Comparison of ENCODE assay signal across 24 mouse cellular contexts in the genomic region with DNA sequence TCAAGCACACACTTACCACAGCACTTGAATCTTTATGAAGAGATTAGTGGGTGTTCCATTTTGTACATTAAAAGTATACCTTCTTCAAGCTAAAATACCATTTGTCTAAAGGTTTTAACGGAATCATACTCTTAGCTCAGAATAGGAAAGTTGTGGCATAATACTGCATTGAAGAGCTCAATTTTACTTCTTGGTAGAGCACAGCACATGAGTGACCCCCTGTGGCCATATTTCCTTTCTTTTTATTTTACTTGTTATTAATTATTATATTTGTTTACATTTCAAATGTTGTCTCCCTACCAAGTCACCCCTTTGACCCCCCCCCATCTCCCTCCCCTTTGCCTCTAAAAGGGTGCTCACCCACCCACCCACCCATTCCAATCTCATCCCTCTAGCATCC. TPM values are rescaled to one million over a fixed set of nuclear protein-coding genes. Genes with fewer than 3 reads are reported as not detected.
DNase-seq lines count a peak whose midpoint lies in the region; ATAC-seq and TF ChIP-seq lines count a peak whose summit lies in the region.
"Had no signal": no experiment of that assay in that cellular context is flagged by ENCODE, and none has a peak within 500 bp of the region (broad histone marks: within the 10 kb centered on the region; RNA-seq: fewer than 3 reads in every experiment).

No protein-coding gene starts in this region.

- peak; percentile 7 for DNase-seq in gastrocnemius, adult 18-20 months (ENCODE audit: low spot score)
- no peak for DNase-seq in gastrocnemius, postnatal 10 days
- no peak for DNase-seq in liver, embryonic 14.5 days (ENCODE audit: low read depth in 3 of 3, low spot score in 3 of 3)
- DNase-seq in 416B (ENCODE audit: low read depth): peak; percentile 72
- peak; percentile 50 for DNase-seq in induced T-regulatory cell, adult 2 months (ENCODE audit: low read depth)
- DNase-seq in adrenal gland, postnatal 4 days (ENCODE audit: low spot score in 2 of 2): no peak
- DNase-seq in hindbrain, postnatal 0 days (ENCODE audit: low spot score): no peak
- DNase-seq: adrenal gland, postnatal 25 days; cerebellum, postnatal 10 days; kidney, adult 2 months; kidney, postnatal 36 days; left cerebral cortex, postnatal 4 days had no signal

- no peaks in the 10 kb centered on the region for H3K9me3 ChIP-seq in liver, embryonic 14.5 days (ENCODE audit: control insufficient read depth, low read length)
- no peaks in the 10 kb centered on the region for H3K9me3 ChIP-seq in liver, embryonic 12.5 days (replicated peaks)
- no peaks in the 10 kb centered on the region for H3K9me3 ChIP-seq in hindbrain, postnatal 0 days (ENCODE audit: low read length)
- H3K9me3 ChIP-seq: embryonic facial prominence, embryonic 12.5 days; heart, embryonic 15.5 days; hindbrain, embryonic 12.5 days; midbrain, embryonic 10.5 days had no signal

- no peak overlapping the region for H3K4me3 ChIP-seq in liver, embryonic 14.5 days (ENCODE audit: insufficient read depth in 1 of 2, low read depth in 2 of 2, low read length in 2 of 2)
- no peak overlapping the region for H3K4me3 ChIP-seq in liver, embryonic 12.5 days
- no peak overlapping the region for H3K4me3 ChIP-seq in hindbrain, postnatal 0 days (ENCODE audit: low read length)
- H3K4me3 ChIP-seq: embryonic facial prominence, embryonic 12.5 days; heart, embryonic 15.5 days; hindbrain, embryonic 12.5 days; midbrain, embryonic 10.5 days had no signal

- 0 out of 2 replicates have a peak, but pooled peaks have one; percentile 6 for TF ChIP-seq CTCF in liver, embryonic 14.5 days (IDR thresholded peaks at IDR 0.05; ENCODE audit: low read depth)
- TF ChIP-seq CTCF in hindbrain, postnatal 0 days (IDR thresholded peaks at IDR 0.05; ENCODE audit: low read depth): no peak; the same call in 1 of the 2 replicates

- no peak overlapping the region for H3K9ac ChIP-seq in liver, embryonic 14.5 days (replicated peaks)
- H3K9ac ChIP-seq in liver, embryonic 12.5 days: no peak overlapping the region
- H3K9ac ChIP-seq in hindbrain, postnatal 0 days (replicated peaks; ENCODE audit: low read length): no peak overlapping the region
- H3K9ac ChIP-seq: embryonic facial prominence, embryonic 12.5 days; heart, embryonic 15.5 days; hindbrain, embryonic 12.5 days had no signal

- no peak overlapping the region for H3K27ac ChIP-seq in liver, embryonic 14.5 days
- no peak overlapping the region for H3K27ac ChIP-seq in liver, embryonic 12.5 days
- no peak overlapping the region for H3K27ac ChIP-seq in hindbrain, postnatal 0 days
- H3K27ac ChIP-seq: embryonic facial prominence, embryonic 12.5 days; heart, embryonic 15.5 days; hindbrain, embryonic 12.5 days; midbrain, embryonic 10.5 days had no signal

- WGBS in liver, embryonic 14.5 days (ENCODE audit: insufficient replicate concordance): 49% methylated on average over 1 of the region's 1 CpGs
- WGBS in liver, embryonic 12.5 days (ENCODE audit: insufficient replicate concordance): 46% methylated on average over 1 of the region's 1 CpGs
- 92% methylated on average over 1 of the region's 1 CpGs for WGBS in hindbrain, postnatal 0 days

- TF ChIP-seq EP300 in liver, embryonic 14.5 days (IDR thresholded peaks at IDR 0.05; ENCODE audit: low read depth): no peak

- H3K4me2 ChIP-seq in liver, embryonic 14.5 days (ENCODE audit: low read depth): no peak overlapping the region
- H3K4me2 ChIP-seq in liver, embryonic 12.5 days: no peak overlapping the region
- H3K4me2 ChIP-seq in hindbrain, postnatal 0 days (ENCODE audit: low read depth, low read length): no peak overlapping the region
- H3K4me2 ChIP-seq: embryonic facial prominence, embryonic 12.5 days; heart, embryonic 15.5 days; hindbrain, embryonic 12.5 days had no signal

- no peaks in the 10 kb centered on the region for H3K27me3 ChIP-seq in liver, embryonic 14.5 days (ENCODE audit: control insufficient read depth, insufficient read depth, low read length)
- no peaks in the 10 kb centered on the region for H3K27me3 ChIP-seq in liver, embryonic 12.5 days (replicated peaks)
- no peaks in the 10 kb centered on the region for H3K27me3 ChIP-seq in hindbrain, postnatal 0 days (ENCODE audit: insufficient read depth, low read length)
- H3K27me3 ChIP-seq: embryonic facial prominence, embryonic 12.5 days; heart, embryonic 15.5 days; hindbrain, embryonic 12.5 days had no signal

- no peaks in the 10 kb centered on the region for H3K4me1 ChIP-seq in liver, embryonic 14.5 days (replicated peaks; ENCODE audit: control insufficient read depth in 2 of 2, insufficient read depth in 2 of 2, low read length in 1 of 2)
- H3K4me1 ChIP-seq in liver, embryonic 12.5 days: no peaks in the 10 kb centered on the region
- H3K4me1 ChIP-seq in hindbrain, postnatal 0 days (ENCODE audit: insufficient read depth, low read length): no peaks in the 10 kb centered on the region
- H3K4me1 ChIP-seq: embryonic facial prominence, embryonic 12.5 days; heart, embryonic 15.5 days; hindbrain, embryonic 12.5 days; midbrain, embryonic 10.5 days had no signal

- no peaks in the 10 kb centered on the region for H3K36me3 ChIP-seq in liver, embryonic 14.5 days (replicated peaks; ENCODE audit: control insufficient read depth, insufficient read depth, low read depth)
- no peaks in the 10 kb centered on the region for H3K36me3 ChIP-seq in liver, embryonic 12.5 days
- no peaks in the 10 kb centered on the region for H3K36me3 ChIP-seq in hindbrain, postnatal 0 days (ENCODE audit: insufficient read depth, low read length)
- H3K36me3 ChIP-seq: embryonic facial prominence, embryonic 12.5 days; heart, embryonic 15.5 days; hindbrain, embryonic 12.5 days; midbrain, embryonic 10.5 days had no signal

- ATAC-seq in liver, embryonic 14.5 days (ENCODE audit: insufficient read depth): no peak
- no peak for ATAC-seq in liver, embryonic 12.5 days
- no peak for ATAC-seq in hindbrain, postnatal 0 days

RNA-seq across cellular contexts. Expression of gene Il20ra, which starts 39.2 kb away (rescaled TPM):
- not detected for total RNA-seq in gastrocnemius, adult 18-20 months (2021)
- not detected for total RNA-seq in gastrocnemius, postnatal 10 days (2021)
- polyA plus RNA-seq in liver, embryonic 14.5 days (2012; rRNA removed): 0.06 TPM in 1 of 2 replicates, not detected in the other
- polyA plus RNA-seq in liver, embryonic 14.5 days (2014; fragmentation: Nextera tagmentation; extraction: Ambion mirVana): 0.10 TPM in 1 of 2 replicates, not detected in the other
- 0.33 and 0.37 TPM in 2 replicates for polyA plus RNA-seq in liver, embryonic 12.5 days (2016; fragmentation: Nextera tagmentation; extraction: Ambion mirVana)
- 1 to 10 TPM; 5.1 to 7.1 TPM for total RNA-seq in adrenal gland, postnatal 4 days (2021)
- 0.11 and 1.1 TPM in 2 replicates for total RNA-seq in hindbrain, postnatal 0 days (2014; rRNA removed)
- polyA plus RNA-seq in hindbrain, postnatal 0 days (2015; fragmentation: Nextera tagmentation; extraction: Ambion mirVana): 0.67 and 0.71 TPM in 2 replicates
- total RNA-seq: layer of hippocampus, postnatal 25 days; left cerebral cortex, postnatal 4 days; neutrophil, adult 5-6 weeks had no signal
- polyA plus RNA-seq: C2C12; heart, embryonic 15.5 days; spleen, adult 2 months had no signal

RNA-seq across cellular contexts. Expression of gene Il22ra2, which starts 51.3 kb away (rescaled TPM):
- total RNA-seq in gastrocnemius, adult 18-20 months (2021): not detected
- not detected for total RNA-seq in gastrocnemius, postnatal 10 days (2021)
- polyA plus RNA-seq in liver, embryonic 14.5 days (2012; rRNA removed): 0.01 and 0.03 TPM in 2 replicates
- polyA plus RNA-seq in liver, embryonic 14.5 days (2014; fragmentation: Nextera tagmentation; extraction: Ambion mirVana): 0.08 and 0.18 TPM in 2 replicates
- polyA plus RNA-seq in liver, embryonic 12.5 days (2016; fragmentation: Nextera tagmentation; extraction: Ambion mirVana): not detected in 2 replicates
- total RNA-seq in adrenal gland, postnatal 4 days (2021): not detected
- not detected in 2 replicates for total RNA-seq in hindbrain, postnatal 0 days (2014; rRNA removed)
- polyA plus RNA-seq in hindbrain, postnatal 0 days (2015; fragmentation: Nextera tagmentation; extraction: Ambion mirVana): not detected in 2 replicates
- total RNA-seq: adrenal gland, postnatal 25 days; layer of hippocampus, postnatal 25 days; left cerebral cortex, postnatal 4 days had no signal
- polyA plus RNA-seq: C2C12; embryonic facial prominence, embryonic 12.5 days; frontal cortex, adult 2 months; heart, embryonic 15.5 days; hindbrain, embryonic 12.5 days; liver, embryonic 16.5 days; midbrain, embryonic 10.5 days; testis, adult 2 months had no signal

Comparison
In these comparisons a context has a peak if more than half of its experiments do, and no peak if none do; other contexts are left out.
1. DNase-seq: peak in gastrocnemius, adult 18-20 months (single experiment), 416B (single experiment) and induced T-regulatory cell, adult 2 months (single experiment); none in gastrocnemius, postnatal 10 days (single experiment), liver, embryonic 14.5 days (0 of 3), adrenal gland, postnatal 4 days (0 of 2) and hindbrain, postnatal 0 days (single experiment).